Mouse (Mus musculus) hindbrain, embryonic 12.5 days (tissue): ENCODE results near the gene Zfp618. TPM values are rescaled to one million over a fixed set of nuclear protein-coding genes. Genes with fewer than 3 reads are reported as not detected.

Experiments
- ATAC-seq: fragments of 200-750 bp; cut with Nextera tagmentation; 2 replicates; pipeline ENCODE4 v1.8.0; 2017; ENCODE audit warnings: moderate TSS enrichment; ENCODE audit not compliant: low FRiP score
- H3K27ac ChIP-seq: fragments of 300-500 bp; sonication (generic); 2 replicates; pipeline ENCODE4 v1.5.1; 2016; ENCODE audit warnings: mild to moderate bottlenecking
- H3K27me3 ChIP-seq: fragments of 300-500 bp; sonication (generic); 2 replicates; pipeline ENCODE4 v1.6.1; 2016; ENCODE audit warnings: mild to moderate bottlenecking
- H3K36me3 ChIP-seq: fragments of 300-500 bp; sonication (generic); 2 replicates; pipeline ENCODE4 v1.6.1; 2016; ENCODE audit warnings: mild to moderate bottlenecking
- H3K4me1 ChIP-seq: fragments of 300-500 bp; sonication (generic); 2 replicates; pipeline ENCODE4 v1.6.1; 2016
- H3K4me2 ChIP-seq: fragments of 300-500 bp; sonication (generic); replicated peaks from 2 replicates; pipeline ENCODE4 v1.6.1; 2016; ENCODE audit warnings: mild to moderate bottlenecking
- H3K4me3 ChIP-seq: fragments of 300-500 bp; sonication (generic); 2 replicates; pipeline ENCODE4 v1.5.1; 2016; ENCODE audit warnings: mild to moderate bottlenecking
- H3K9ac ChIP-seq: fragments of 300-500 bp; sonication (generic); 2 replicates; pipeline ENCODE4 v1.6.1; 2016; ENCODE audit warnings: mild to moderate bottlenecking, moderate library complexity
- H3K9me3 ChIP-seq: fragments of 300-500 bp; sonication (generic); replicated peaks from 2 replicates; pipeline ENCODE4 v1.6.1; 2016; ENCODE audit warnings: mild to moderate bottlenecking
- WGBS: fragments of 180-500 bp; shearing (Covaris S2); methylation state at CpG from one replicate; pipeline ENCODE4 v1.1.7; 2016; 5-methylcytosine and 5-hydroxymethylcytosine counted together
- polyA plus RNA-seq: library from polyadenylated mRNA; unstranded; fragments of >200 nt; fragmentation: Nextera tagmentation; extraction: Ambion mirVana; gene quantifications from 2 replicates; pipeline ENCODE4 v1.2.1, GENCODE M21; 2016

Zfp618 gene
- polyA plus RNA-seq, 1 experiment from 2014 or later = 57.8 TPM

GRCm38 (mm10) chr4:63000316-63001055 is 35.1 kb downstream of the Zfp618 start:
- H3K27ac ChIP-seq = no peak overlapping the region
- no peak overlapping the region for H3K4me3 ChIP-seq
- no peak overlapping the region for H3K9ac ChIP-seq
- no peaks in the 10 kb centered on the region for H3K27me3 ChIP-seq
- WGBS = 88% methylated on average over 11 of the region's 11 CpGs
- H3K4me1 ChIP-seq = peaks cover 38% of the 10 kb centered on the region
- no peak overlapping the region for H3K4me2 ChIP-seq
- no peaks in the 10 kb centered on the region; the same call in 1 of the 2 replicates for H3K36me3 ChIP-seq
- no peak for ATAC-seq
- no peaks in the 10 kb centered on the region for H3K9me3 ChIP-seq

- no peaks in the 10 kb centered on the region for H3K9me3 ChIP-seq
- H3K4me1 ChIP-seq = peaks cover 35% of the 10 kb centered on the region
- WGBS = 89% methylated on average over 1 of the region's 1 CpGs
- ATAC-seq = no peak
- no peaks in the 10 kb centered on the region; the same call in 1 of the 2 replicates for H3K36me3 ChIP-seq
- no peak overlapping the region for H3K4me2 ChIP-seq
- no peak overlapping the region for H3K4me3 ChIP-seq
- H3K27ac ChIP-seq = no peak overlapping the region
- no peaks in the 10 kb centered on the region for H3K27me3 ChIP-seq
- no peak overlapping the region for H3K9ac ChIP-seq
These were observed 37.0 kb downstream of the Zfp618 start for GRCm38 (mm10) chr4:63002386-63002785.

- Histone ChIP-seq H3K27ac (no peak overlapping the region), H3K9me3 (no peaks in the 10 kb centered on the region), H3K4me1 (peaks cover 14% of the 10 kb centered on the region), H3K4me3 (no peak overlapping the region), H3K27me3 (no peaks in the 10 kb centered on the region), H3K4me2 (no peak overlapping the region), H3K36me3 (no peaks in the 10 kb centered on the region), H3K9ac (no peak overlapping the region)
- ATAC-seq = no peak
- WGBS = 81% methylated on average over 11 of the region's 11 CpGs
These were observed 39.1 kb downstream of the Zfp618 start for GRCm38 (mm10) chr4:63004519-63004918.

DNA sequence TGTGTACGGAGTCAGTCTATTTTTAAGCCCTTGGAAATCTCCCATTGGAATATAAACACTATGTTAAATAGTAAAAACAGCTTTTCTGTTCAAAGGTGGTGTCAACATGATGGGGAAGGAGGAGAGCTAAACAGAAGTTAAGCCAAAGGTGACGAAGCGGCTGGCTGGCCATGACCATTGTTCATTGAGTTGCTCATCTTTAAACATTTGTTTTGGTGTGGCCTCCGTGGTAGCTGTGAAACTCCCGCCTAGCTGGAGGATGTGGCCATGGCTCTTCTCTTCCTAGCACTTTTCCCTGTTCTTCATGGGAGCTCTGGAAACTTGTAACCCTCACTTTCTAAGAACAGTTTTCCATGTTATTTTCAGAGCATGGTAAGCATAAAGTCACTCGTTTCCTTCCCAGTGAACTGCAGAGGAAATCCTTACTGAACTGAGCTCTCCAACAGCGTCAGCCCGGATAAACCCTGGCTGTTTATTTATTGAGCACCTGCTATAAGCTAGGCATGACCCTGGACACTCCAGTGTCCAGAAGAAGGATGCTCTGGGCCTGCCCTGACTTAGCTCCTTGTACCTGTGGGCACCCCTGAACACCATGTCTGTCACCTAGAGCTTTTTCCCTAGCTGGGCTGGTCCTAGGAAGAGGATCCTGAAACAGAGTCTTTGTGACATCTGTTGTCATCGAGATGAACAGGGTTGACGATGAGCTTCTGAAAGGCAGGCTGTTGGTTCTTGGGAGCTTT is 40.2 kb downstream of the Zfp618 start:
- ATAC-seq = no peak
- 85% methylated on average over 10 of the region's 10 CpGs for WGBS
- H3K9ac ChIP-seq = no peak overlapping the region
- H3K4me2 ChIP-seq = no peak overlapping the region
- no peak overlapping the region for H3K4me3 ChIP-seq
- H3K9me3 ChIP-seq = no peaks in the 10 kb centered on the region
- peaks cover 4% of the 10 kb centered on the region for H3K4me1 ChIP-seq
- no peak overlapping the region for H3K27ac ChIP-seq
- no peaks in the 10 kb centered on the region for H3K36me3 ChIP-seq
- H3K27me3 ChIP-seq = no peaks in the 10 kb centered on the region

GRCm38 (mm10) chr4:63006198-63007155 is 41.1 kb downstream of the Zfp618 start:
- H3K4me2 ChIP-seq = no peak overlapping the region
- no peak overlapping the region for H3K27ac ChIP-seq
- no peaks in the 10 kb centered on the region for H3K36me3 ChIP-seq
- H3K4me3 ChIP-seq = no peak overlapping the region
- no peaks in the 10 kb centered on the region for H3K9me3 ChIP-seq
- no peak for ATAC-seq
- no peak overlapping the region for H3K9ac ChIP-seq
- no peaks in the 10 kb centered on the region for H3K27me3 ChIP-seq
- WGBS = 86% methylated on average over 7 of the region's 7 CpGs
- H3K4me1 ChIP-seq = no peaks in the 10 kb centered on the region

DNA sequence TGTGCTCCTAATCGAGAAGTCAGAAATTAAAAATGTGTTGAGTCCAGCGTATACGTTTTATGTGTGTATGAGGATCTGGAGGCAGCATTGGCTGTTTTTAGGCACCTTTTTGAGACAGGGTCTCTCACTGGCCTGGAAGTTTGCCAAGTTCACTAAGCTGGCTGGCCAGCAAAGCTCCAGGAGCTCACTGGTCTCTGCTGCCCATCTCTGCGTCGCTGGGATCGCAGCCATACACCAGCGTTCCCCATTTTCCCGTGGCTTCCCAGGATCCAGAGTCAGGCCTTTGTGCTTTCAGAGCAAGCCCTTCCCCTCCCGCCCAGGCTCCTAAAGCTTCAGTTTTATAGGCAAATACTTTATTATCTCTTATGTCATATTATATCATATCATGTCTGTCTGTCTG is 42.8 kb downstream of the Zfp618 start:
- H3K27me3 ChIP-seq = no peaks in the 10 kb centered on the region
- H3K4me2 ChIP-seq = no peak overlapping the region
- WGBS = 87% methylated on average over 9 of the region's 9 CpGs
- H3K4me1 ChIP-seq = no peaks in the 10 kb centered on the region
- no peak overlapping the region for H3K27ac ChIP-seq
- no peak overlapping the region for H3K4me3 ChIP-seq
- H3K9ac ChIP-seq = no peak overlapping the region
- ATAC-seq = no peak
- no peaks in the 10 kb centered on the region for H3K36me3 ChIP-seq
- no peaks in the 10 kb centered on the region for H3K9me3 ChIP-seq

DNA sequence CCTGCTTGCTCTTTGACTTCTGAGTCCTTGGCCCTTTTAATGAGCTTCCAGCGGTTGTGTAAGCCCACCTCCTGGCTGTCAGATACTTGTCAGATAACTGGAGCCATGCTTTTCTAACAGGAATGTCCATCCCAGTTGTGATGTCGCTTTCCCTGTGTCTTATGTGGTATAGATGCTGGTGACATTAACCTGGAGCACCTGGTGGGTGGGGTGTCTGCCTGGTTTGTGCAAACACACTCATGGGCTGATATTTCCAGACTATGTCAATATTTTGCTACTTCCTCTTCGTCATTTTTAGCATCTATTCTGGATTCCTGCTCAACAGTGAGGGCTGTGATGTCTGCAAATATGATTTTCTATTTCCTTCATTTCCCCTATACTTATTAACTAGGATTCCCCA is 43.4 kb downstream of the Zfp618 start:
- 82% methylated on average over 3 of the region's 3 CpGs for WGBS
- no peak overlapping the region for H3K27ac ChIP-seq
- H3K27me3 ChIP-seq = no peaks in the 10 kb centered on the region
- no peak overlapping the region for H3K9ac ChIP-seq
- H3K36me3 ChIP-seq = no peaks in the 10 kb centered on the region
- H3K4me2 ChIP-seq = no peak overlapping the region
- ATAC-seq = no peak
- no peaks in the 10 kb centered on the region for H3K9me3 ChIP-seq
- H3K4me3 ChIP-seq = no peak overlapping the region
- no peaks in the 10 kb centered on the region for H3K4me1 ChIP-seq

GRCm38 (mm10) chr4:63009821-63010220 is 44.4 kb downstream of the Zfp618 start:
- H3K27me3 ChIP-seq = no peaks in the 10 kb centered on the region
- H3K27ac ChIP-seq = no peak overlapping the region
- no peaks in the 10 kb centered on the region for H3K9me3 ChIP-seq
- no peaks in the 10 kb centered on the region for H3K4me1 ChIP-seq
- ATAC-seq = no peak
- no peaks in the 10 kb centered on the region for H3K36me3 ChIP-seq
- no peak overlapping the region for H3K4me3 ChIP-seq
- H3K4me2 ChIP-seq = no peak overlapping the region
- 71% methylated on average over 1 of the region's 1 CpGs for WGBS
- no peak overlapping the region for H3K9ac ChIP-seq

GRCm38 (mm10) chr4:63010226-63010625 is 44.9 kb downstream of the Zfp618 start:
- H3K4me1 ChIP-seq = no peaks in the 10 kb centered on the region
- WGBS = 97% methylated on average over 4 of the region's 4 CpGs
- no peak for ATAC-seq
- no peaks in the 10 kb centered on the region for H3K27me3 ChIP-seq
- no peak overlapping the region for H3K4me2 ChIP-seq
- no peak overlapping the region for H3K4me3 ChIP-seq
- H3K36me3 ChIP-seq = no peaks in the 10 kb centered on the region
- no peak overlapping the region for H3K9ac ChIP-seq
- H3K27ac ChIP-seq = no peak overlapping the region
- H3K9me3 ChIP-seq = no peaks in the 10 kb centered on the region

- 95% methylated on average over 10 of the region's 10 CpGs for WGBS
- H3K9ac ChIP-seq = no peak overlapping the region
- no peaks in the 10 kb centered on the region for H3K36me3 ChIP-seq
- no peak overlapping the region for H3K4me2 ChIP-seq
- H3K27me3 ChIP-seq = no peaks in the 10 kb centered on the region
- peaks cover 5% of the 10 kb centered on the region; the same call in 1 of the 2 replicates for H3K4me1 ChIP-seq
- ATAC-seq = no peak
- H3K4me3 ChIP-seq = no peak overlapping the region
- no peak overlapping the region for H3K27ac ChIP-seq
- H3K9me3 ChIP-seq = 0 out of 2 replicates have a peak, but pooled peaks cover 3% of the 10 kb centered on the region
These were observed 53.2 kb downstream of the Zfp618 start for GRCm38 (mm10) chr4:63018616-63019015.

- Histone ChIP-seq H3K27ac (no peak overlapping the region), H3K36me3 (no peaks in the 10 kb centered on the region), H3K9me3 (0 out of 2 replicates have a peak, but pooled peaks cover 3% of the 10 kb centered on the region), H3K4me2 (no peak overlapping the region), H3K9ac (no peak overlapping the region), H3K4me3 (no peak overlapping the region), H3K4me1 (peaks cover 5% of the 10 kb centered on the region; the same call in 1 of the 2 replicates), H3K27me3 (no peaks in the 10 kb centered on the region)
- 82% methylated on average over 4 of the region's 4 CpGs for WGBS
- peak; percentile 46; the same call in 1 of the 2 replicates for ATAC-seq
These were observed 54.1 kb downstream of the Zfp618 start for GRCm38 (mm10) chr4:63019428-63019858.
